Mouse (Mus musculus) spleen, postnatal 4 days (tissue): Measurements from ENCODE around the gene Gm4559.
A peak's percentile ranks its signal among the peaks of the same experiment; 100 is the strongest.
"Not testable (repeated sequence)": the region's sequence is repeated elsewhere in the genome, so short reads cannot be mapped to it uniquely, and the experiment has no call there.

Experiments used
- DNase-seq, 2 experiments: peaks; one replicate each; pipeline ENCODE4 v3.0.0; 2022; ENCODE audit warnings: low spot score in 2 of 2

The Gm4559 gene

DNA sequence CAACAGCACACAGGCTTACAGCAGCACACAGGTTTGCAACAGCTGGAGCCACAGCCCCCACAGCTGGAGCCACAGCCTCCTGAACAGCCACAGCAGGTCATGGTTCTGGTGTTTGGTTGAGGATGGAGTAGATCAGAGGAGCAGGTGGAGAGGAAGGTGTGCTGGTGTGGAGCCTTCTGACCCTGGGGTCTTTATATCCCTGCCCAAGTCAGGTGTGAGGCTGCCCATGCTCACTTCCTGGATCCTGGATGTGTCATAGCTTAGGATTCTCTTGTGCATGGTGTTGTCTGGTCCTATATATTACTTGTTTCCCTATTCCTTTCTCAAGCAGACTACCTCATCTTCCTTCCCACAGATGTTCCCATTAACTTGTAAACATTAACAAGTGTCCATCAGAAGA is at the start of gene Gm4559:
Gene Gm4559, minus strand, starts transcription at position 101 of the 400 bp plus-strand sequence.
- DNase-seq, result not testable (repeated sequence)

DNA sequence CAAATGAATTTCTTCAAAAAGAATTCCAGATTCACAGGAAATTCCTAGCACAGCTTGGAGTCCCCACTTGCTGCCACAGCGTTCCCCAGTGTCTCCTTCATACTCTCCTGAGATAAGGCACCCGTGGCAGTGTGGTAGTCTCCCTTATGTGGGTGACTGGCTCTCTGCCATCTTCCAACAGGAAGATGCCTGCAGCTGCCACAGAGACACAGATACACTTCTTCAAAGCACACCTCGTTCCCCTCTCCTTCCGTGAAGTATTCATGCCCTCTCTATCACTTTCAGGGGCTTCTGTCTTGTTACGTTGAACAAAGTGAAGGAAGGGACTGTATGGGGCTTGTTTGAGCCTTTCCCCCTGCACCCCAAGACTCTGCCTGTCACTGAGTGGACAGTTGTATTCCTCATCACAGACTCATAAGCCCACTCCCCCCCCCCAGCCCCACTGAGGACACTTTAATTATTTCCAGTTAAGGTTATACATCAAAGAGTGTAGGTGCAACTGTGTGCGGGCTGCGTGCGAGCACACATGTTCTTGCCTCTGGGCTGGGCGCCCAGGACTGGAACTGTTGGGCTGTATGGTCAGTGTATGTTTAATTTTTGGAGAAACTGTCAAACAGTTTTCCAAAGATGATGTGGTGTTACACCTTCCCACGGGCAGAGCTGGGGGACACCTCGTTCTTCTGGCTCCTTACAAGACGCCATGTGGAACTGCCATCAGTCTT is 49.4 kb upstream of the Gm4559 start:
- DNase-seq, result no peak

DNA sequence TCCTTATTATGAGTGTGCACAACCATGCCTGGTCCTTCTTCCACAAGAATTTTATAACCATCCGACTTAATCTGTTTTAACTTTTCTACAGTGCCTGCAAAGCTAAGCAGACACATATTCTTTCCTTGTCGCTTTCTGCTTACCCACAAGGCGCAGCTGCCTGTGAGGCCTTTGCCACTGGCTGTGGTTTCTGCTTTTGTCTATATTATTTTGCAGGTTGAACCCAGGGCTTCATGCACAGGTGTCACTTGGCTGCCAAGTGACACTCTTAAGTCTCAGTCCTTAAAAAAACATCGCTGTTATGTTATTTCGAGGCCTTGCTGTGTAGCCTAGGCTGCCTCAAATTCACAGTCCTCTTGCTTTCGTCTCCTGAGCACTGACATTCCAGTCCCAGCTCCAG is 48.5 kb upstream of the Gm4559 start:
- no peak for DNase-seq

DNA sequence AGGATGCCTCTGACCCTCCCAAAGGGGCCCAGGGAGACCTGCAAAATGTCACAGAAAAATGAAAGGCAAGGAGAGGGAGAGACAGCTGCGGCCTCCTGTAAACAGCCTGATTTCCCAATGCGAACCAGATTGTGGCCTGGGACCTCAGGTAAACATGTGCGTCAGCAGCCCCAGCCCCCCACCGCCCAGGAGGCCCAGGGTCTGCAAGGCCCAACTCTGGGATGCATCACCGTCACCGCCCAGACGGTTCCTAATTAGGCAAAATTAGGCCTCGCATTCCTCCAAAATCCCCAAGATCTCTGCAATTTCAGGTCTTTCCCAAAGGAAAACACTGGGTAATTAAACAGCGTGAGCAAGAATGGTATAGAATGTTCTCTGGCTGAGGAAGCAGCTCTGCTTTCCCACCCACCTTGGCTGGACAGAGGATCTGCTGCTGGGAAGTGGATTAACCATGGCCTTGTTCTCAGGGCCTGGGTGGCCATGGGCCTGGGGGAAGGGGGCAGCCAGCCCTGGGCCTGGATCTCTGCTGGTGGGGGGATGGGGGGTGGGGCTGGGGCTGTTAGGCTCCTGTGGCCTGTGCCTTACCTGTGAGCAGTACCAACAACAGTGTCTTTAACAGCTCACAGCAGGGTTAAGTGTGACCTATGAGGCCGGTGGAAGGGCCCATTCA is 47.6 kb upstream of the Gm4559 start:
- not testable (repeated sequence) for DNase-seq

DNA sequence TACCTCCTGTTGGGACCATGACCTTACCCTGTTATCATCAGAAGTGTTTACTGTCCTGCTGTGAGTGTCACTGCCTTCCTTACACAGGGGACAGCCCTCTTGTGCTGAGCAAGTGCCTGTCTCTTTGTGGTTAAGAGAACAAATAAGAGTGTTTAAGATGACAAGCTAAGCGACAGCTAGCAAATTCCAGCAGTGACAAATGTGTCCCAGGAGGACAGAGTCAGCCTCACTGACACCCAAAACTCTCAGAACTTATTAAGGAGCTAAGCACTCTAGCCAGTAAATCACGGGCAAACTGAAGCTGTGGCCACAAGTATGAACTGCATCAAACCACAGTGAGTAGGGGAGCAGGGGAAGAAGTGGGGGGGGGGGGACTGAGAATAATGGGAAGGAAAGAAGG is 46.7 kb upstream of the Gm4559 start:
- no peak for DNase-seq

DNA sequence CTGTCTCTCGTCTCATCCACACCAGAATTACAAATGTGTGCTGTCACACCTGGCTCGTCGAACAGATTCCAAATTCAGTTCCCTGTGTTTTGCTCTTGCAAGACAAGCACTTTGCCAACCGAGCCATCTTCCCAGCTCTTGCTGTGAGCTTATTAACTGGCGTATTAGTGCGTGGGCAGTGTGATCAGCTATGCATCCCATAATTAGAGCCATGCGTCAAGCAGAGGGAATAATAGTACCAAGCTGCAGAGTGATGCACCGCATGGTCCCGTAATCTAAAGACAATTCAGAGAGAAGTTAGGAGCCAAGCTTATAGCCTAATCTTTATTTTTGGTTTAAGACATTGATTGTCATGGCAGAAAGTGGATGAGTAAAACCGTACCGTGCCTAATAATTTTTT is 45.0 kb upstream of the Gm4559 start:
- no peak for DNase-seq

DNA sequence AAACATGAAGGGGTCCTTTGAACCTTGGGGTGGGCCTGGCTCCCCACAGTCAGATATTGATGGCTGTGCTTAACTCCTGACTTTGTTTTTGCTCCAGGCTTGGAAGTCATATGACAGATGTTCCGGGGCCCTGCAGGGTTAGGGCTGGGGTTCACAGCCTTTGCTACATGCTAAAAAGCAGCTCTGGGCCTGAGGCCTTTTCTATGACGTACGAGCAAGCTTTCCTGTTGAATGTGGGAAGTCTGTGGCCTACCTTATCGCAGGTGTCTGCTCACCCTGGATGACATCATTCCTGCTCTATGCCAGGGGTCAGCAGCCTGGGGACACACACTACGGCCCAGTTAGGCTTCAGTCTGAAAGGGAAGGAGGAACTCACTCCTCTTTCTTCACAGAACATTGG is 43.1 kb upstream of the Gm4559 start:
- no peak for DNase-seq

DNA sequence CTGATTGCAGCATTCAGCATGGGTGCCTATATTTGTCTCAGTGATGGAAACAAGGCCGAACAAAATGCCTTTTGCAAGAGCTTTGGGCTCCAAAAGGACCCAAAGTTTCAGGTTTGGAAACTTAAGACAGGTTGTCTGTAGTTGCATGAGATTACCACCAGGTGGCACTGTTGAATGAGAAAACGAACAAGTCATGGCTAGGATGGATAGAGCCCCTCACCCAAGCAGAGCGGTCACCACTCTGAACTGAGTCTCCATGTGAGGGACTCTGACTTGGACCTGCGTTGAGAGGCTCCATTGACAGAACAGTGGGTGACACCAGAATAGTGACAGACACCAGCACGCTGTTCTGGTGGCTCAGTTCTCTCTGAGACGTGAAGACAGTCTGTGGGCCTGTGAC is 42.4 kb upstream of the Gm4559 start:
- DNase-seq, result peak in 1 of 2 experiments; percentile 66

DNA sequence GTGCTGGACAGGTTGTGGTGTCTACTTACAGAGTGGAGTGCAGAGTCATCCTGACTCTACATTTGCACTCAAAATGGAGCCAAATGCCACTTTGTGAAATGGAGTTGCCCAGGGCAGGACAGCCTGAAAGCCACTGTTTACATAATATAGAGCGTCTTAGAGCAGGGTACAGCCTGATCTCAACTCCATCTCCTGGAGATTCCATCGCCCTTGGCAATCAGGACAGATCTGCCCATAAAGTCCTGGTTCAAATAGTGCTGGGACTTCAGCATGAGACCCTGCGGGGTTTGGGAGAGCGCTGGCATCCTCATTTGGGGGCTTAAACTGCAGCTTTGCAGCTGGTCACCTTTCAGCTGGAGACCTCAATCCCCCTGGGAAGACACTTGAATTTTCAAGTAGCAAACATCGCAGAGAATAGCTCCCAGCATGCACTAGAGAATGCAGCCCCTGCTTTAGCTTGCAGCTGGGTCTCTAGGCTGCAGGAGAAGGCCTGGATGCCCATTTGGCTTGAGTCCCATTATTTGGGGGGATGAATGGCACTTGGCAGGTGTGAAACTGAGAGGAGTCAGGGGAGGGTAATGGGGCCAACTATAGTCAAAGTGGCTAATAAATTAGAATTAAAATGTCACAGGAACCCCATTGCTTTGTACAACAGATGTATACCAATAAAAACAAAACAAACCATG is 40.6 kb upstream of the Gm4559 start:
- no peak for DNase-seq

DNA sequence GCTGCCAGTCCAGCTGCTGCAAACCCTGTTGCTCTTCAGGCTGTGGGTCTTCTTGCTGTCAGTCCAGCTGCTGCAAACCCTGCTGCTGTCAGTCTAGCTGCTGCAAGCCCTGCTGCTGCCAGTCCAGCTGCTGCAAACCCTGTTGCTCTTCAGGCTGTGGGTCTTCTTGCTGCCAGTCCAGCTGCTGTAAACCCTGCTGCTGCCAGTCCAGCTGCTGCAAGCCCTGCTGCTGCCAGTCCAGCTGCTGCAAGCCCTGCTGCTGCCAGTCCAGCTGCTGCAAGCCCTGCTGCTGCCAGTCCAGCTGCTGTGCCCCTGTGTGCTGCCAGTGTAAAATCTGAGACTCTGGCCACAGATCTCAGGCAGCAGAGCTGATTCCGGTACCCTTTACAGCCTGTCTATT is 29.8 kb upstream of the Gm4559 start:
- DNase-seq, result not testable (repeated sequence)

DNA sequence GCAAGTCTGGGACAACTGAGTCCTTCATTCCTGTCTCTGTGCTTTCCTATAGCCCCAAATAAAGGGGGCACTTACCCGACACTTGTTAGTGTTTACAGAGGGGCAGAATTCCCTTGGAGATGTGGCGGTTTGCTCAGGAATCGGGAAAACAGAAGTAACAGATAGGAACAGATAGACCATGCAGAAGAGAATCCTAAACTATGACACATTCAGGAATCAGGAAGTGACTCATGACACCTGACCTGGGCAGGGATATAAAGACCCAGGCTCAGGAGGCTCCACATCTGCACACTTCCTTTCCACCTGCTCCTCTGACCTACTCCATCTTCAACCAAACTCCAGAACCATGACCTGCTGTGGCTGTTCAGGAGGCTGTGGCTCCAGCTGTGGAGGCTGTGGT is 29.1 kb upstream of the Gm4559 start, which contains the start of gene Krtap5-4:
Gene Krtap5-4, plus strand, starts transcription at position 301 of the 400 bp plus-strand sequence.
- DNase-seq, result no peak

DNA sequence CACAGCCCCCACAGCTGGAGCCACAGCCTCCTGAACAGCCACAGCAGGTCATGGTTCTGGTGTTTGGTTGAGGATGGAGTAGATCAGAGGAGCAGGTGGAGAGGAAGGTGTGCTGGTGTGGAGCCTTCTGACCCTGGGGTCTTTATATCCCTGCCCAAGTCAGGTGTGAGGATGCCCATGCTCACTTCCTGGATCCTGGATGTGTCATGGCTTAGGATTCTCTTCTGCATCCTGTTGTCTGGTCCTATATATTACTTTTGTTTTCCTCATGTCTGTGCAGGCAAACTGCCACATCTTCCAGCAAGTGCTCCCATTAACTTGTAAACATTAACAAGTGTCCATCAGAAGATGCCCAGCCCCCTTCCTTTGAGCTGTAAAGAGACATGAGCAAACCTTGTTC is 22.9 kb upstream of the Gm4559 start, which contains the start of gene Krtap5-1:
Gene Krtap5-1, minus strand, starts transcription at position 101 of the 400 bp plus-strand sequence.
- not testable (repeated sequence) for DNase-seq

DNA sequence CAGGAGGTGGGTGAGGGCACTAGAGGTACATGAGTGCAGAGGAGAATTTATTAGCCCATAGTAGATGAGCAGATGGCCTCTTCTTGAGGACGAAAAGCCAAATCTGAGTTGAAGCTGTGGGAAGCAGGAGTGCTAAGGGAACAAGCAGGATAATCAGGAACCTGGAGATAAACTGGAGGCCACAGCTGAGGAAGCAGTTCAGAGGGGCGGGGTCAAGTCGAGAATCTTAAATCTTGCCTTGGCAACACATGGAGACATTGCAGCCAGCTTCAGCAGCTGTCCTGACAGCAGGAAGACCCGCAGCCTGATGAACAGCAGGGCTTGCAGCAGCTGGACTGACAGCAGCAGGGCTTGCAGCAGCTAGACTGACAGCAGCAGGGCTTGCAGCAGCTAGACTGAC is 21.9 kb upstream of the Gm4559 start:
- DNase-seq, result not testable (repeated sequence)

DNA sequence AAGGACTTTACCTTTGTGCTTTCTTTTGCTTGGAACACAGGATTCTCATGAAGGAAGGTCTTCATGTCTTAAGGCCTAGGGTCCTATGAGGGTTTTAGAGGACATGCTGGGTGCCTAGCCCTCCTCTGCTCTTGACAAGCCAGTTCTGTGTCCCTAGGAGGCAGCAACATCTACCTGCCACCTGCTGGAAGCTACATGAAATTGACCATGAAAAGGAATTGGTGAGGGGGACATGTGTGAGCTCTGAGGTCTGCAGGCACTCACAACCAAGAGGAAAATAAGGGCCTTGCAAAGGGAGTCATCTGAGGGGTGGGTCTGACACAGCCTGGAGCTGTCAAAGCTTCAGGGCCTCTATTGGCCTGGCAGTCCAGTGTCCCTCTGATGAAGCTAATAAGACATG is 21.3 kb upstream of the Gm4559 start:
- no peak for DNase-seq

DNA sequence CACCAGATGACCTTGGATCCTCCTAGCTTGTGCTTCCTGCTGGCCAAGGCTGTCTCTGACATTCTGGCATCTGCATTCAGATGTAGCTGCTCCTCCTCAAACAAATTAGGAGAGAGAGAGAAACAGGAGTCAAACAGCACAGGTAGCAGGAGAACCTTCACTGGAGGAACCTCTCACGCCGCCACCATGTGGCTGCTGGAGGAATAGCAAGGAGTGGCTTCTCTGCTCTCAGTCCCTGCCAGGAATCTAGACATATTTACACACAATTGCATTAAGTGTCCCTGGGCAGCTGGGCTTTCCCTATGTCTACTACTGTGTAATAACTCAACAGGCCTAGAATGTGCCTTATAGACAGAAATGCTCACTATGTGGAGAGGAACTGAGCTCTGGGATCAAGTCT is 19.7 kb upstream of the Gm4559 start:
- not testable (repeated sequence) for DNase-seq

DNA sequence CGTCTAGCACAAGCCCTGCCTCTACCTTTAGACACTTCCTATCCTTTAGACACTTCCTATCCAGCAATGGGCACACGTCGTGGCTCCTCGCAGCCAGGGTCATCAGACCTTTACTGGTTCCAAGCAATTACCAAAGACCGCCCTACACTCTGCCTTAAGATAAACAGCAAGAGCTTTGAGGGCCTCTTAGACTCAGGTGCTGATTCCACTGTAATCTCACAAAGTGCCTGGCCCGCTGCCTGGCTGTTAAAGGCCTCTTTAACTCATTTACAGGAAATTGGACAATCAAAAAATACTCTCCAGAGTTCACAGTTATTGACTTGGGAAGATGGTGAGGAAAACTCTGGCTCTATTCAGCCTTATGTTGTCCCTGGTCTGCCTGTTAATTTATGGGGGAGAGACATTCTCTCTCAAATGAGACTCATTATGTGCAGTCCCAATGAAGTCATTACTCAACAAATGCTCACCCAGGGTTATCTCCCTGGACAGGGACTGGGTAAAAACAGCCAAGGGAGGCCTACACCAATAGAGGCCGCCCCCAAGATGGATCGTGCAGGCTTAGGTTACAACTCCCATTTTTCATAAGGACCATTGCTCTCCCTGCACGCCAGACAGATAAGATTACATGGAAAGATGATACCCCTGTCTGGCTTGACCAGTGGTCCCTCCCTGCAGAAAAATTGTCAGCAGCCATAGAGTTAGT is 11.9 kb upstream of the Gm4559 start:
- DNase-seq, result not testable (repeated sequence)

DNA sequence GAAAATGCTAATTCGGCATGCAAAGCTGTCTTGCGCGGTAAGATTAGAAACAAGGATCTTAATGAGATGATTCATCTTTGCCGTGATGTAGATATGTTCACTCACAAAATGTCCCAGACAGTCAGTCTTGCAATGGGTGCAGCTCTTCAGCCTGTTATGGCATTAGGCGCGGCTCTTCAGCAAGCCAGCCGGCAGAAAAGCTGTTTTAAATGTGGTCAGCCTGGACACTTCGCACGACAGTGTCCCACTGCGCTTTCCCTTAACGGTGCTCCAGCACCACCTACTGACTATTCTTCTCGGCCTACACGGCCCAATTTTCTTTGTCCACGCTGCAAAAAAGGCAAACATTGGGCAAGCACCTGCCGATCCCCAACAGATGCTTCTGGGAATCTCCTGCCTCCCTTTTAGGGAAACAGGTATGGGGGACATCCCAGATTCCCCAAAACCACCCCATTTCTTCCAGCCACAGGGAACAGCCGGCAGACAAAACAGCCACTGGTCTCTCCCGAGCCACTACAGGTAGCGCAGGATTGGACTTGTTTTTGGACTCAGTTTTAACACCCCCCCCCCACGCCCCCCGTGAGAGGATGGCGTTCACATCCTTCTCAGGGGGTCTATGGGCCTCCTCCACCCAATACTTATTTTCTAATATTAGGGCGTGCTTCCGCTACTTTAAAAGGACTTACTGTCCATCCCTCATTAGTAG is 11.1 kb upstream of the Gm4559 start:
- DNase-seq, result no peak

DNA sequence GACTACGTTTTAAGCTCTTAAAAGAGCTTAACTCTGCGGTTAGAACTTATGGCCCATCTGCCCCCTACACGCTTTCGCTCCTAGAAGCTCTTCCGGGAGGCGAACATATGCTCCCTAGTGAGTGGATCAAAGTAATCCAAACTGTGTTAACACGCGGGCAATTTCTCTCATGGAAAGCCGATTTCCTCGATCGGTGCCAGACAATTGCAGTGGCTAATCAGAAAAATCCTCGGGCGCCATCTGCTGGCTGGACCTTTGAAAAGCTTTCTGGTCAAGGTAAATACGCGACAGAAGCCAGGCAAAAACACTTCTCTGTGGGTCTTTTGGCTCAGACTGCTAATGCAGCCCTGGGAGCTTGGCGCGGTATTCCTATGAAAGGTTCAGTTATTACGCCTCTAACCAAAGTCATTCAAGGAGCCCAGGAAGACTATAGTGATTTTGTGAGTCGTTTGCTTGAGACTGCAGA is 10.5 kb upstream of the Gm4559 start:
- peak; percentile 83 to 94 for DNase-seq

DNA sequence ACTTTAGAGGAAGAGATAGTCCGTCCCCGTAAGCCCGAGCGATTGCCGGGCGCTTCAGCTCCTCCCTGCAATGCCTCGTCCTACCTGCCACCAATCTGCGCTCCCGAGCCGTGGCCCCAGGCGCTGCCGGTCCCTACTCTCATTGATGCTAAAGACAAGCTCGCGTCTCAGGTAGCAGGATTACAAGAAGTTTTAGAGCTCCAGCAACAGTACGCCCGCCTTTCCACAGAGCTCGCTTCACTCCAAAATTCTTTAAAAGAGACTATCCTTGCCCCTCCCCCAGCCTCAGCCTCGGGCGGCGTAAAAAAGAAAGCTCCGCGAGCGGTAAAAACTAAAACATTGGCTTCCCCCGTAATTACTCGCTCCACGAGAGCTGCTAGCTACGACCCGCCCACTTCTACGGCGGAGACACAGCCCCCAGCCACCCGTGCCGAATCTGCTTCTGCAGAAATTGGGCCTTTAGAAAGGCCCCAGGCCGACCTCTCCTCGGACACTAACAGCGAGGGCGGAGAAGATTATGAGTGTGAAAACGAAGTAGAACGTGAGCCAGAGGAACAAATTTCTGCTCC is 9.9 kb upstream of the Gm4559 start:
- DNase-seq, result peak; percentile 42 to 73

DNA sequence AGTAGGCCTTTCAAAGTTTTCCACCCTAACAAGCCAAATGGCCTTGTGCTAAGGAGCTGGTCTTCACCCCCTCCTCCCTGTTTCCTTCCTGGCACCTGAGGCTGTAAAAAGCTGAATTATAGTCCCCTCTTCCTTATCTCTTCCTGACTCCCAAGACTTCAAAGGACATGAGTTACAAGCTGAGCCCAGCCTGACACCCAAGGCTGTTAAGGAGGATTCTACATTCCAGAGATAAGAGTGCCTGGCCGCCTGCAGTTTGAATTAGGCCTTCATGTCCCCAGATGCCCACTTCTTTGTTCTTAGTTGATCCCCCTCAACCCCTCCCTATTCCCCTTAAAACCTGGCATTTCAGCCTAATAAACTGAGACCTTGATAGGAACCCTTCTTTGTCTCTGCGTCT is 8.7 kb upstream of the Gm4559 start:
- not testable (repeated sequence) for DNase-seq

DNA sequence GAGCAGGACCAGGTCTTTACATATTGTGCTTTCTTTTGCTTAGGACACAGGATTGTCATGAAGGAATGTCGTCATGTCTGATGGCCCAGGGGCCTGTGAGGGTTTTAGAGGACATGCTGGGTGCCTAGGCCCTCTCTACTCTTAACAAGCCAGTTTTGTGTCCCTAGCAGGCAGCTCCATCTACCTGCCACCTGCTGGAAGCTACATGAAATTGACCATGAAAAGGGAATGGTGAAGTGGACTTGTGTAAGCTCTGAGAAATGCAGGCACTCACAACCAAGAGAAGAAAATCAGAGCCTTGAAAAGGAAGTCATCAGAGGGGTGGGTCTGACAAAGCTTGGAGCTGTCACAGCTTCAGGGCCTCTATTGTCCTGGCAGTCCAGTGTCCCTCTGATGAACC is 5.1 kb upstream of the Gm4559 start:
- DNase-seq, result not testable (repeated sequence)
